Mouse (Mus musculus) induced T-regulatory cell, adult 2 months (primary cell): ENCODE measurements around the gene Gm28230.
A peak's percentile ranks its signal among the peaks of the same experiment; 100 is the strongest.

Experiments used
- DNase-seq: peaks from one replicate; pipeline ENCODE4 v3.0.0-alpha.2; 2012; ENCODE audit warnings: low read depth

Gene Gm28230

GRCm38 (mm10) chr2:74703720-74704392 is 22.7 kb upstream of the Gm28230 start:
- no peak for DNase-seq

GRCm38 (mm10) chr2:74704393-74704998 is 22.0 kb upstream of the Gm28230 start, which contains the start of gene Hoxd8:
TSS of gene Hoxd8 (plus strand) at chr2:74704615.
- DNase-seq: no peak

GRCm38 (mm10) chr2:74704999-74705466 is 21.5 kb upstream of the Gm28230 start:
- DNase-seq: peak; percentile 20

- DNase-seq: peak; percentile 22
These were observed 20.9 kb upstream of the Gm28230 start for GRCm38 (mm10) chr2:74705467-74706089.

GRCm38 (mm10) chr2:74706393-74706960 is 20.1 kb upstream of the Gm28230 start:
- no peak for DNase-seq

GRCm38 (mm10) chr2:74707599-74707998 is 18.9 kb upstream of the Gm28230 start:
- DNase-seq: no peak

GRCm38 (mm10) chr2:74708676-74709075 is 17.9 kb upstream of the Gm28230 start:
- DNase-seq: no peak

GRCm38 (mm10) chr2:74709465-74710419 is 16.8 kb upstream of the Gm28230 start:
- no peak for DNase-seq

GRCm38 (mm10) chr2:74710929-74711543 is 15.5 kb upstream of the Gm28230 start:
- no peak for DNase-seq

- DNase-seq: no peak
These were observed 14.6 kb upstream of the Gm28230 start, which contains the start of the genes Hoxd3 and Hoxd4 for GRCm38 (mm10) chr2:74711721-74712621. TSS of gene Hoxd3 (plus strand) at chr2:74711927. TSS of gene Hoxd4 (plus strand) at chr2:74711929.

GRCm38 (mm10) chr2:74713239-74714150 is 13.0 kb upstream of the Gm28230 start:
- DNase-seq: no peak

GRCm38 (mm10) chr2:74714156-74714789 is 12.3 kb upstream of the Gm28230 start:
- DNase-seq: no peak

- DNase-seq: no peak
These were observed 11.6 kb upstream of the Gm28230 start for GRCm38 (mm10) chr2:74714881-74715280.

GRCm38 (mm10) chr2:74715504-74716241 is 10.9 kb upstream of the Gm28230 start:
- DNase-seq: peak; percentile 82

- DNase-seq: no peak
These were observed 6.1 kb upstream of the Gm28230 start for GRCm38 (mm10) chr2:74720384-74720783.

- no peak for DNase-seq
These were observed 5.5 kb upstream of the Gm28230 start for GRCm38 (mm10) chr2:74720955-74721491.

GRCm38 (mm10) chr2:74721882-74722281 is 4.6 kb upstream of the Gm28230 start:
- no peak for DNase-seq
